Mouse (Mus musculus): ENCODE measurements around the gene Sesn1. TPM values are rescaled to one million over a fixed set of nuclear protein-coding genes. Genes with fewer than 3 reads are reported as not detected.
A peak's percentile ranks its signal among the peaks of the same experiment; 100 is the strongest.

Sesn1 gene
- polyA plus RNA-seq, 1 experiment from 2014 or later: 15.0 TPM

DNA sequence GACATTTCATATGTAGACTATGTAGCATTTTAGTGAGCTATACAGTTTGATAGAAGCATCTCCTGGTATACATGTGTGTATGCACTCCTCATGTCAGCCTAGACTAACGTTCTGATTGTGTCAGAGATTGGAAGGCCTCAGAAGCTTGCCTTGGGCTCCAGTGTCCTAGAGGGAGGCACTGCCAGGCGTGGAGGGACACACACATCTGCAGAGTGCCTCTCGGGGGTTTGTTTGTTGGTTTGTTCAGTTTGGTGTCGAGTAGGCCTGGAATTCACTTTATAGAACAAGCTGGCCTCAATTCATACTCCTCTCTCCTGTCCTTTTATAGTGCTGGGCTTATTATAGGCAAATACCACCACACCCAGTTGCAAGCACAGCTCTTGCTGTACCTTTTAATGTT is 16.3 kb downstream of the Sesn1 start:
- Histone ChIP-seq H3K36me3 (no peaks in the 10 kb centered on the region), H3K27ac (replicated peaks) (no peak overlapping the region), H3K27me3 (ENCODE audit: low read depth, poor library complexity, severe bottlenecking) (no peaks in the 10 kb centered on the region), H3K4me3 (no peak overlapping the region), H3K4me1 (no peaks in the 10 kb centered on the region), H3K9me3 (replicated peaks) (no peaks in the 10 kb centered on the region)
- WGBS: 81% methylated on average over 4 of the region's 4 CpGs
- DNase-seq (ENCODE audit: low spot score): no peak

DNA sequence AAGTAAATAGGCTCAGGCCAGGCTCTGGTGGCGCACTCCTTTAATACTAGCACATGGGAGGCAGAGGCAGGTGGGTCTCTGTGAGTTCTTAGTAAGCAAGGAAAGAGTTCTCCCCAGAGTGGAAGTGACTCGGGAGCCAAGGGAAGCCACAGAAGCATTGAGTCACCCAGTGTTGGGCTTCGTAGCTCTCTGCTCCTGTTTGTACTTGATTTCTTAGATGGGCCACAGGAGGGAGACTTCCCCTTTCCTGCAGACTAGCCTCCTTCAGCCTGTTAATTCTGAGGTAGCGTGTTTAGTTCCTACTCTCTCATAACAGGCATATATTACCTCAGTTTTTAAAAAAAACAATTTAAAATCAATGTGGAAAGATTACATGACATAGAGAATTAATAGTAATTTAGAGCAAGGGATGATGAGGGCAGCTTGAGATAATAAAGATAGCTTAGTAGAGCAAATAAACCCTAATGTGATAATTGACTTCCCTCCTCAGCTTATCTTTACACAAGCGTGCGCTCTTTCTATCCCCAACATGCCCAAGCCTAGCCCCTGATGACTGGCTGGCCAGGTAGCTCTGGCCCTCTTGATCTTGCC is 16.9 kb downstream of the Sesn1 start:
- H3K27me3 ChIP-seq (ENCODE audit: low read depth, poor library complexity, severe bottlenecking): no peaks in the 10 kb centered on the region
- 86% methylated on average over 6 of the region's 6 CpGs for WGBS

GRCm38 (mm10) chr10:41827784-41828183 is 18.0 kb downstream of the Sesn1 start:
- DNase-seq (ENCODE audit: low spot score): no peak
- no peaks in the 10 kb centered on the region for H3K4me1 ChIP-seq
- no peak overlapping the region for H3K27ac ChIP-seq (replicated peaks)
- no peaks in the 10 kb centered on the region for H3K27me3 ChIP-seq (ENCODE audit: low read depth, poor library complexity, severe bottlenecking)
- 92% methylated on average over 4 of the region's 4 CpGs for WGBS
- H3K36me3 ChIP-seq: no peaks in the 10 kb centered on the region
- H3K4me3 ChIP-seq: no peak overlapping the region
- H3K9me3 ChIP-seq (replicated peaks): no peaks in the 10 kb centered on the region

More for the DNA sequence above, 16.9 kb downstream of the Sesn1 start:
- H3K27ac ChIP-seq (replicated peaks): no peak overlapping the region
- no peak overlapping the region for H3K4me3 ChIP-seq
- H3K4me1 ChIP-seq: no peaks in the 10 kb centered on the region
- no peaks in the 10 kb centered on the region for H3K36me3 ChIP-seq
- no peaks in the 10 kb centered on the region for H3K9me3 ChIP-seq (replicated peaks)
- DNase-seq (ENCODE audit: low spot score): no peak

- DNase-seq (ENCODE audit: low spot score): no peak
- Histone ChIP-seq H3K4me1 (no peaks in the 10 kb centered on the region), H3K27ac (replicated peaks) (no peak overlapping the region), H3K36me3 (no peaks in the 10 kb centered on the region), H3K27me3 (ENCODE audit: low read depth, poor library complexity, severe bottlenecking) (no peaks in the 10 kb centered on the region), H3K9me3 (replicated peaks) (no peaks in the 10 kb centered on the region), H3K4me3 (no peak overlapping the region)
- 83% methylated on average over 5 of the region's 5 CpGs for WGBS
Observed at GRCm38 (mm10) chr10:41829191-41829590, 19.5 kb downstream of the Sesn1 start.

GRCm38 (mm10) chr10:41829980-41830379 is 20.2 kb downstream of the Sesn1 start:
- Histone ChIP-seq H3K9me3 (replicated peaks) (no peaks in the 10 kb centered on the region), H3K27me3 (ENCODE audit: low read depth, poor library complexity, severe bottlenecking) (no peaks in the 10 kb centered on the region), H3K4me3 (no peak overlapping the region), H3K4me1 (no peaks in the 10 kb centered on the region), H3K36me3 (no peaks in the 10 kb centered on the region), H3K27ac (replicated peaks) (no peak overlapping the region)
- DNase-seq (ENCODE audit: low spot score): no peak
- WGBS: 83% methylated on average over 2 of the region's 2 CpGs

- DNase-seq (ENCODE audit: low spot score): no peak
- no peaks in the 10 kb centered on the region for H3K27me3 ChIP-seq (ENCODE audit: low read depth, poor library complexity, severe bottlenecking)
- H3K4me3 ChIP-seq: no peak overlapping the region
- no peaks in the 10 kb centered on the region for H3K4me1 ChIP-seq
- no peaks in the 10 kb centered on the region for H3K36me3 ChIP-seq
- H3K9me3 ChIP-seq (replicated peaks): no peaks in the 10 kb centered on the region
- no peak overlapping the region for H3K27ac ChIP-seq (replicated peaks)
- 74% methylated on average over 4 of the region's 4 CpGs for WGBS
Observed at GRCm38 (mm10) chr10:41830445-41830844, 20.7 kb downstream of the Sesn1 start.

GRCm38 (mm10) chr10:41830851-41831522 is 21.3 kb downstream of the Sesn1 start:
- 55% methylated on average over 9 of the region's 9 CpGs for WGBS
- Histone ChIP-seq H3K4me1 (no peaks in the 10 kb centered on the region), H3K36me3 (no peaks in the 10 kb centered on the region), H3K4me3 (no peak overlapping the region), H3K27ac (replicated peaks) (no peak overlapping the region), H3K9me3 (replicated peaks) (no peaks in the 10 kb centered on the region), H3K27me3 (ENCODE audit: low read depth, poor library complexity, severe bottlenecking) (no peaks in the 10 kb centered on the region)
- peak; percentile 22 for DNase-seq (ENCODE audit: low spot score)

GRCm38 (mm10) chr10:41832191-41832590 is 22.5 kb downstream of the Sesn1 start:
- 77% methylated on average over 6 of the region's 6 CpGs for WGBS
- no peaks in the 10 kb centered on the region for H3K27me3 ChIP-seq (ENCODE audit: low read depth, poor library complexity, severe bottlenecking)
- H3K4me3 ChIP-seq: no peak overlapping the region
- H3K36me3 ChIP-seq: peaks cover 5% of the 10 kb centered on the region; the same call in 1 of the 2 replicates
- no peak for DNase-seq (ENCODE audit: low spot score)
- no peaks in the 10 kb centered on the region for H3K4me1 ChIP-seq
- no peaks in the 10 kb centered on the region for H3K9me3 ChIP-seq (replicated peaks)
- no peak overlapping the region for H3K27ac ChIP-seq (replicated peaks)

- Histone ChIP-seq H3K9me3 (replicated peaks) (no peaks in the 10 kb centered on the region), H3K27ac (replicated peaks) (no peak overlapping the region), H3K4me3 (no peak overlapping the region), H3K4me1 (no peaks in the 10 kb centered on the region), H3K27me3 (ENCODE audit: low read depth, poor library complexity, severe bottlenecking) (no peaks in the 10 kb centered on the region), H3K36me3 (peaks cover 5% of the 10 kb centered on the region; the same call in 1 of the 2 replicates)
- DNase-seq (ENCODE audit: low spot score): no peak
- WGBS: 89% methylated on average over 2 of the region's 2 CpGs
Observed at GRCm38 (mm10) chr10:41834131-41834530, 24.4 kb downstream of the Sesn1 start.

DNA sequence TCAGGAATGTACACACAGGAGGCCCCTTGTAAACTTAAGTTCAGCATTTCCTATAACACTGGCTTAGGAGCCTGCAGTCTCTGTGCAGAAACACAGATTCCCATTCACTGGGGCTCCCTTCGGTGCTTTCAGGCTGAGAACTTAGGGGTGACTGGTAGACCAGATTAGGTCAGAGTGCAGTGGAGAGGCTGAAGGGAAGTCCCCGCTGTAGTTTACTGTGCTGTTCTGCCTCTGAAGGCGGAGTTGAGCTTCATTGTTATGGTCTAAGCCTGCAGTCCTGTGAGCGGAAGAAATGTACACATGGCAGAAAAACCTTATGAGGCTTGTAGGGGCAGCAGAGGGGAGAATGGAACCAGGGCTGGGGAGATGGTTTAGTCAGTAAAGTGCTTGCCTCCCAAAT is 29.2 kb downstream of the Sesn1 start:
- DNase-seq (ENCODE audit: low spot score): no peak
- H3K27me3 ChIP-seq (ENCODE audit: low read depth, poor library complexity, severe bottlenecking): no peaks in the 10 kb centered on the region
- H3K4me1 ChIP-seq: no peaks in the 10 kb centered on the region
- H3K27ac ChIP-seq (replicated peaks): no peak overlapping the region
- H3K9me3 ChIP-seq (replicated peaks): peaks cover 2% of the 10 kb centered on the region; the same call in 1 of the 2 replicates
- H3K4me3 ChIP-seq: no peak overlapping the region
- peaks cover 5% of the 10 kb centered on the region; the same call in 1 of the 2 replicates for H3K36me3 ChIP-seq
- 88% methylated on average over 4 of the region's 4 CpGs for WGBS

- H3K27me3 ChIP-seq (ENCODE audit: low read depth, poor library complexity, severe bottlenecking): no peaks in the 10 kb centered on the region
- DNase-seq (ENCODE audit: low spot score): no peak
- no peaks in the 10 kb centered on the region for H3K4me1 ChIP-seq
- no peak overlapping the region for H3K27ac ChIP-seq (replicated peaks)
- H3K9me3 ChIP-seq (replicated peaks): 0 out of 2 replicates have a peak, but pooled peaks cover 4% of the 10 kb centered on the region
- H3K36me3 ChIP-seq: peaks cover 10% of the 10 kb centered on the region
- H3K4me3 ChIP-seq: no peak overlapping the region
- 96% methylated on average over 8 of the region's 8 CpGs for WGBS
Observed at GRCm38 (mm10) chr10:41847737-41848136, 38.0 kb downstream of the Sesn1 start.

DNA sequence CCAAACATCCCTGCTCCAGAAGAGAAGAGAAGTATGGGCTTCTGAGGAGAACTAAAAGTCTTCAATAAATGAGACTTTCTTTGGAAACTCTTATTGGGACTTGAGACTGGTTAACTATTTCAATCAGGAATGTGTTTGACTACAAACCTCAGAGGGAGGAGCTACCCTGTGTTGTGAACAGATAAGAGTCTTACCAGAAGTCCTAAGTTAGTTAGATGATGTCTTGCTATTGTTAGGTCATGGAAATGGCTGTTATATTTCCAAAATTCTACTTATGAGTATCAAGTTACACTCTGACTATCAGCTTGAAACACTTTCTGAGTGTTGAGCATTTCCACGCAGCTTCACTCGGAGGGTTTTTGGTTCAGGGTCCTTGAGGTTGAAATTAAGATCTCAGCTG is 39.0 kb downstream of the Sesn1 start:
- Histone ChIP-seq H3K4me1 (no peaks in the 10 kb centered on the region), H3K27ac (replicated peaks) (no peak overlapping the region), H3K9me3 (replicated peaks) (0 out of 2 replicates have a peak, but pooled peaks cover 4% of the 10 kb centered on the region), H3K4me3 (no peak overlapping the region), H3K27me3 (ENCODE audit: low read depth, poor library complexity, severe bottlenecking) (no peaks in the 10 kb centered on the region), H3K36me3 (peaks cover 10% of the 10 kb centered on the region)
- WGBS: 93% methylated on average over 2 of the region's 2 CpGs
- DNase-seq (ENCODE audit: low spot score): no peak

GRCm38 (mm10) chr10:41859820-41860219 is 50.1 kb downstream of the Sesn1 start:
- Histone ChIP-seq H3K4me1 (no peaks in the 10 kb centered on the region), H3K36me3 (no peaks in the 10 kb centered on the region), H3K27me3 (ENCODE audit: low read depth, poor library complexity, severe bottlenecking) (no peaks in the 10 kb centered on the region), H3K27ac (replicated peaks) (no peak overlapping the region), H3K4me3 (no peak overlapping the region), H3K9me3 (replicated peaks) (no peaks in the 10 kb centered on the region)
- no peak for DNase-seq (ENCODE audit: low spot score)
